Mouse (Mus musculus): Measurements from ENCODE around the gene Pfdn6. TPM values are rescaled to one million over a fixed set of nuclear protein-coding genes. Genes with fewer than 3 reads are reported as not detected.

Gene Pfdn6
- total RNA-seq, 2 experiments from 2014 or later: 53.6 to 54.9 TPM

- no peak for DNase-seq
- intact Hi-C loops (cut with DNase I; ENCODE audit: low total_unique reads): no loop called here
These were observed 1.4 kb downstream of the Pfdn6 start for GRCm38 (mm10) chr17:33938783-33939182.

GRCm38 (mm10) chr17:33936993-33937392 is 3.1 kb downstream of the Pfdn6 start:
- no peak for DNase-seq
- intact Hi-C loops (cut with DNase I; ENCODE audit: low total_unique reads): no loop called here

GRCm38 (mm10) chr17:33935422-33936055 is 4.6 kb downstream of the Pfdn6 start:
- DNase-seq: no peak
- intact Hi-C loops (cut with DNase I; ENCODE audit: low total_unique reads): no loop called here

GRCm38 (mm10) chr17:33932970-33933369 is 7.2 kb downstream of the Pfdn6 start:
- intact Hi-C loops (cut with DNase I; ENCODE audit: low total_unique reads): no loop called here
- DNase-seq: no peak

- intact Hi-C loops (cut with DNase I; ENCODE audit: low total_unique reads): no loop called here
- DNase-seq: no peak
These were observed 7.7 kb downstream of the Pfdn6 start for GRCm38 (mm10) chr17:33932448-33932847.

GRCm38 (mm10) chr17:33931947-33932346 is 8.2 kb downstream of the Pfdn6 start:
- no peak for DNase-seq
- intact Hi-C loops (cut with DNase I; ENCODE audit: low total_unique reads): no loop called here

GRCm38 (mm10) chr17:33931159-33931866 is 8.8 kb downstream of the Pfdn6 start:
- intact Hi-C loops (cut with DNase I; ENCODE audit: low total_unique reads): no loop called here
- no peak for DNase-seq

- intact Hi-C loops (cut with DNase I; ENCODE audit: low total_unique reads): no loop called here
These were observed 9.6 kb downstream of the Pfdn6 start for GRCm38 (mm10) chr17:33930280-33931158.

GRCm38 (mm10) chr17:33929371-33930279 is 10.5 kb downstream of the Pfdn6 start, which contains the start of gene Rgl2:
TSS of gene Rgl2 (plus strand) at chr17:33929543.
- peak; percentile 94 for DNase-seq
- intact Hi-C loops (cut with DNase I; ENCODE audit: low total_unique reads): no loop called here

More at GRCm38 (mm10) chr17:33930280-33931158, 9.6 kb downstream of the Pfdn6 start:
- no peak for DNase-seq

GRCm38 (mm10) chr17:33928251-33928947 is 11.7 kb downstream of the Pfdn6 start:
- no peak for DNase-seq
- intact Hi-C loops (cut with DNase I; ENCODE audit: low total_unique reads): no loop called here

GRCm38 (mm10) chr17:33926207-33926932 is 13.8 kb downstream of the Pfdn6 start:
- DNase-seq: no peak
- intact Hi-C loops (cut with DNase I; ENCODE audit: low total_unique reads): no loop called here

GRCm38 (mm10) chr17:33925406-33926116 is 14.6 kb downstream of the Pfdn6 start:
- intact Hi-C loops (cut with DNase I; ENCODE audit: low total_unique reads): no loop called here
- peak; percentile 7 for DNase-seq

- intact Hi-C loops (cut with DNase I; ENCODE audit: low total_unique reads): no loop called here
- peak; percentile 13 for DNase-seq
These were observed 15.4 kb downstream of the Pfdn6 start for GRCm38 (mm10) chr17:33924577-33925283.

GRCm38 (mm10) chr17:33921361-33921760 is 18.8 kb downstream of the Pfdn6 start:
- DNase-seq: no peak
- intact Hi-C loops (cut with DNase I; ENCODE audit: low total_unique reads): no loop called here

GRCm38 (mm10) chr17:33920282-33921097 is 19.7 kb downstream of the Pfdn6 start:
- peak; percentile 83 for DNase-seq
- intact Hi-C loops (cut with DNase I; ENCODE audit: low total_unique reads): no loop called here

All from gastrocnemius, postnatal 14 days (tissue).